Mouse (Mus musculus) 3T3-L1 (cell line): ENCODE results near the gene Clip4.

Experiments used
- DNase-seq: peaks from one replicate; pipeline ENCODE4 v3.0.0-alpha.2; 2015; ENCODE audit warnings: low read depth, low spot score

Gene Clip4

DNA sequence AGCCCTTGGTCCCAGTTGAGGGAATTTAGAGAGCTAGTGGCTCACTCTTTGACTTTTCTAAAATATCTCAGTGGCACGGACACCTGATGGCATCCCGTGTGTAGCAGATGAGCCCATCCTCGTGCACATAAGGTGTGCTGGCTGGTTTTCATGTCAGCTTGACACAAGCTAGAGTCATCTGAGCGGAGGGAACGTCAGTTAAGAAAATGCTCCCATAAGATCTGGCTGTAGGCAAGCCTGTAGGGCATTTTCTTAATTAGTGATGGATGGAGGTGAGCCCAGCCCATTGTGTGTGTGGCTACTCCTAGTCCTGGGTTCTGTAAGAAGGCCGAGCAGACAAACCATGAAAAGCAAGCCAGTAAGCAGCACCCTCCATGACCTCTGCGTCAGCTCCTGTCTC, 103.7 kb downstream of the Clip4 start:
- DNase-seq, result no peak

DNA sequence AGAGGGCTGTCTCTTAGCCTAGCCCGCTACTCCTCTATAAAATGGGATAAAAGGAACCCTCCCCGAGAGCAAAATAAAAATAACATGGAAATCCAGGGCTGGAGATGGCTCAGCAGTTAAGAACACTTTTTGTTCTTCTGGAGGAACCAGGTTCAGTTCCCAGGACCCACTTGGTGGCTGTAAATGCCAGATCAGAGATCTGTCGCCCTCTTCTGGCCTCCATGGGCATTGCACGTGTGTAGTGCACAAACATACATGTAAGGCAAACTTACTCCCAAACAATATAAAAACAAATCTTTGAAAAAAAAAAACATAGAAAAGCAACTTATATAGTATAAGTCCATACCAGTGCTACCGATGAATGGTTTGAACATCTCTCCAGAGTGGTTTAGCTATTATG, 104.7 kb downstream of the Clip4 start:
- peak; percentile 47 for DNase-seq

DNA sequence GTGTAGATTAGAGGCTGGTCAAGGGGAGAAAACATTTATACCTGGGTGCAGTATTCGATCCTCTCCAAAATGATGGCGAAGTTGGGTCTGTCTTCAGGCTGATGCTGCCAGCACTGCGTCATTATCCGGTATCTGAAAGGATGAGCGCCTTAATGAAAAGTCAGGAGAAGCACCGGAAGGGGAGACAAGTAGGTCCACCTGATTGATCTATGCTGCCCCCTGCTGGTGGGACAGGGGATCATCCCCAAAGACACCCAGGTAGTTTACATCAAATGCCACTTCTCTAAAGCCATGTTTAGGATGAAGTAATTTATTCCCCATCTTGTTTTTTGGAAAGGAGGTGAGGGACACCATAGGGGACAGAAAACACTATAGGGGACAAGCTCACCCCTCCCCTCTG, 105.8 kb downstream of the Clip4 start:
- DNase-seq, result peak; percentile 61

DNA sequence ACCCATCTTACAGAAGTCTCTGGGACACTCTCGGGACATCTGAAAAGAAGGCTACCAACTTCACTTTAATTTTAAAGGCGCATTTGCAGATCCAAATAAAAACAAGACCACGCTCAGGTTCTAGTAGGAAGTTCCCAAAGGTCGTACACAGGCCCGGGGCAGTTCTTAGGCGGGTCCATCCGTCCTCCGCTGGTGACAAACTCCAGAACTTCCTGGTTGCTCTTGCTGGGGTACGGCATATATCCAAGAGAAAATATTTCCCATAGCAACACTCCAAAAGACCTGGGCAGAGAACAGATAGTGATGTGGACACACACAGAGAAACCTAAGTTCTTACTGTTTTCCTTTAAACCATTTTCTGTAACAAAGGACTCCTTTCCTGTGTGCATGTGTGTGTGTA, 106.5 kb downstream of the Clip4 start:
- DNase-seq, result no peak

DNA sequence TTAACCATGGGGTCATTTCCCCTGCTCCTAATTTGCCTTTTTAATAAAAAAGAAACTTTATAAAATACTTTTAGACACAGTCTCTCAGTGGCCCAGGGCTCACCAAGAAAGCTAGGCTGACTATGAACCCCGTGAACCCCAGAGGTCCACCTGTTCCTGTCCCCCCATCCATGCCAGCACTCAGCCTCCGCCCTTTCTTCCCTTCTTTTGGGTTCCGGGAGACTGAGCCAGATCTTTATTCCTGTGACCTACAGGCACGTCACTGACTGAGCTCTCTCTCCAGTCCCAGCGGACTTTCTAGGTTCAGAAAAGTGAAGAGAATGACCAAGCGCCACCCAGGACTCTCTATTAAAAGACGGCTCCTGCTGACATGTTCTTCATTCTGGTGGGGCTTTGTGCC, 107.2 kb downstream of the Clip4 start:
- no peak for DNase-seq

DNA sequence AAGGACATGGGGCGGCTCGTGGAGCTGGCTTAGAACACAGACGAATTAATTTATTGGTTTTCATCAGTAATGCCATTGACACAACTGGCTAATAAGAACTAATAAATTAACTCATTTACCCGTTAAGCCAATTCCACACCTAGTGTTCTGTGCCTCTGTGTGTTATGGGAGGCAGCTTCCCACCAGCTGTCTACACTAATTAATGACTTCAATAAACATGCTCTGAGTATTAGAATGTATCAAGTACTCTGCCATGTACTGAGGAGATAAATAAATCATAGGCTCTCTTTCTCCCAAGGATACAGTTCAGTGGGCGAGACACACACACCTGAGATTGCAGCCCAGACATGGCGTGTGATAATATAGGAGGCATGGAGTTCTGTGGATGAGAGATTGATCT, 113.1 kb downstream of the Clip4 start:
- no peak for DNase-seq

DNA sequence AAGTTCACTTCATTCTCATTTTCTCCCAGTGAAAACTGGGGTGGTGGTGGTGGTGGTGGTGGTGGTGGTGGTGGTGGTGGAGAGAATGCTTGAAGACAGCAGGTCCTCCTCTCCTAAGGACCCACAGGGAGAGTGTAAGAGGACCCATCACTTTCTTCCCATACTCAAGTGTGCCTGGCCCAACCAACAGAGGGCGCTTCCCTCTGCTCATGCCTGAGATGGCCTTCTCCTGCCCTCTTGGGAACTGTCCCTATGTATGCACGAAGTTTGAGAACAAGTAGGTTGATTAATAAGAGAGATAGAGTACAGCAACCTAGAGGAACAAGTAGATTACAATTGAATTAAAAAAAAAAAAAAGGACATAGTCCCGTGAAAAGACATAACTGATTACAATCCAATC, 140.8 kb downstream of the Clip4 start:
- peak; percentile 24 for DNase-seq

DNA sequence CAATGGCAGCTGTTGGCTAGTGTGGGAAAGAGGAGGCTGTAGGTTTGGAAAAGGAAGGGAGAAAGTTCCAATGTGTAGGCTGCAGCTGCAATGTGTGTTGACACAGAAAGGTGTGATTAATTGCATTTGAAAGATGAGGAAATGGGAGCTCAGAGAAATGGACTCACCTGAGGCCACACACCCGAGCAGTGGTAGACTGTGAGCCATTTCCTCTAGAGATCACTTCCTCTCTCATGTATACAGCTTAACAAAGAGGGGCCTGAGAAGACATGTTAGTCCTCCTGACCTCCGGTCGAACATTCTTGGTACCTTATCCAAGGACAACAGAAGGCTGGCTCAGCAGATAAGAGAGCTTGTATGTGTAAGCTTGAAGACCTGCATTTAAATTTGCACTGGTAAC, 144.9 kb downstream of the Clip4 start:
- DNase-seq, result no peak
